Mouse (Mus musculus) lung, adult 2 months (tissue): ENCODE results near the gene Tln2. TPM values are rescaled to one million over a fixed set of nuclear protein-coding genes. Genes with fewer than 3 reads are reported as not detected.
A peak's percentile ranks its signal among the peaks of the same experiment; 100 is the strongest.

Experiments used
- DNase-seq: peaks from one replicate; pipeline ENCODE4 v3.0.0; 2022
- H3K4me1 ChIP-seq: fragments of 200-500 bp; 2 replicates; pipeline ENCODE4 v1.6.1; 2011; ENCODE audit warnings: low read length; ENCODE audit not compliant: control insufficient read depth, insufficient read depth
- H3K4me3 ChIP-seq: fragments of 200-500 bp; replicated peaks from 2 replicates; pipeline ENCODE3; 2011; ENCODE audit warnings: low read depth, mild to moderate bottlenecking, control low read depth, low read length; ENCODE audit errors: extremely low read depth
- CTCF ChIP-seq: fragments of 200-500 bp; IDR thresholded peaks from 2 replicates; pipeline ENCODE4 v1.5.1; 2011; ENCODE audit warnings: mild to moderate bottlenecking, low read length, control low read depth; ENCODE audit not compliant: insufficient read depth
- POLR2A ChIP-seq: fragments of 200-500 bp; IDR thresholded peaks from 2 replicates; pipeline ENCODE4 v1.6.1; 2011; ENCODE audit warnings: low read depth, mild to moderate bottlenecking, control low read depth, low read length, borderline replicate concordance; ENCODE audit errors: extremely low read depth
- WGBS: fragments of 180-500 bp; shearing (Covaris S2); methylation state at CpG from one replicate; pipeline ENCODE4 v1.1.7; 2018; 5-methylcytosine and 5-hydroxymethylcytosine counted together
- polyA plus RNA-seq: library from polyadenylated mRNA; depleted of rRNA; stranded (reverse); fragments of >200 nt; gene quantifications from 2 replicates; pipeline ENCODE4 v1.2.3, GENCODE M21; 2012; rRNA removed

Gene Tln2
- 11.6 and 14.1 TPM in 2 replicates for polyA plus RNA-seq

GRCm38 (mm10) chr9:67559603-67560002, at the start of gene Tln2:
TSS of gene Tln2 (minus strand) at chr9:67559703.
- TF ChIP-seq POLR2A (no peak), CTCF (no peak)
- WGBS: 92% methylated on average over 4 of the region's 4 CpGs
- no peak within 1 kb of the TSS for H3K4me3 ChIP-seq
- H3K4me1 ChIP-seq: no peaks in the 10 kb centered on the region
- no peak for DNase-seq

GRCm38 (mm10) chr9:67609226-67609625, 49.7 kb upstream of the Tln2 start:
- no peak for DNase-seq
- WGBS: 68% methylated on average over 1 of the region's 1 CpGs
- Histone ChIP-seq H3K4me1 (peaks cover 7% of the 10 kb centered on the region), H3K4me3 (no peak overlapping the region)
- TF ChIP-seq POLR2A (no peak), CTCF (no peak)

GRCm38 (mm10) chr9:67607786-67608366, 48.4 kb upstream of the Tln2 start:
- H3K4me3 ChIP-seq: no peak overlapping the region
- no peak for TF ChIP-seq CTCF
- no peak for TF ChIP-seq POLR2A
- 59% methylated on average over 9 of the region's 9 CpGs for WGBS
- DNase-seq: no peak
- H3K4me1 ChIP-seq: peaks cover 7% of the 10 kb centered on the region

GRCm38 (mm10) chr9:67607268-67607667, 47.8 kb upstream of the Tln2 start:
- Histone ChIP-seq H3K4me1 (peaks cover 7% of the 10 kb centered on the region), H3K4me3 (no peak overlapping the region)
- DNase-seq: no peak
- TF ChIP-seq POLR2A (no peak), CTCF (no peak)
- WGBS: 83% methylated on average over 6 of the region's 6 CpGs

- no peak for DNase-seq
- peaks cover 7% of the 10 kb centered on the region for H3K4me1 ChIP-seq
- TF ChIP-seq POLR2A (no peak), CTCF (no peak)
- 32% methylated on average over 7 of the region's 7 CpGs for WGBS
- H3K4me3 ChIP-seq: peak overlapping the region; percentile 5
Measured at GRCm38 (mm10) chr9:67605867-67606435, 46.4 kb upstream of the Tln2 start.

GRCm38 (mm10) chr9:67604940-67605339, 45.4 kb upstream of the Tln2 start:
- DNase-seq: no peak
- no peak for TF ChIP-seq POLR2A
- TF ChIP-seq CTCF: no peak
- peaks cover 7% of the 10 kb centered on the region for H3K4me1 ChIP-seq
- no peak overlapping the region for H3K4me3 ChIP-seq

GRCm38 (mm10) chr9:67602347-67602746, 42.8 kb upstream of the Tln2 start:
- TF ChIP-seq POLR2A: no peak
- 85% methylated on average over 5 of the region's 5 CpGs for WGBS
- no peak for DNase-seq

GRCm38 (mm10) chr9:67595221-67595620, 35.7 kb upstream of the Tln2 start:
- H3K4me3 ChIP-seq: no peak overlapping the region
- TF ChIP-seq POLR2A: no peak
- TF ChIP-seq CTCF: no peak
- WGBS: 81% methylated on average over 5 of the region's 5 CpGs
- peaks cover 3% of the 10 kb centered on the region; the same call in 1 of the 2 replicates for H3K4me1 ChIP-seq
- DNase-seq: no peak

More at GRCm38 (mm10) chr9:67602347-67602746, 42.8 kb upstream of the Tln2 start:
- Histone ChIP-seq H3K4me3 (no peak overlapping the region), H3K4me1 (peaks cover 7% of the 10 kb centered on the region)

GRCm38 (mm10) chr9:67593469-67594141, 34.1 kb upstream of the Tln2 start:
- no peak for TF ChIP-seq CTCF
- no peak for TF ChIP-seq POLR2A
- WGBS: 71% methylated on average over 9 of the region's 9 CpGs
- Histone ChIP-seq H3K4me3 (no peak overlapping the region), H3K4me1 (peaks cover 3% of the 10 kb centered on the region; the same call in 1 of the 2 replicates)
- peak; percentile 15 for DNase-seq

- peaks cover 3% of the 10 kb centered on the region; the same call in 1 of the 2 replicates for H3K4me1 ChIP-seq
- no peak overlapping the region for H3K4me3 ChIP-seq
- DNase-seq: no peak
- WGBS: 79% methylated on average over 5 of the region's 5 CpGs
- no peak for TF ChIP-seq CTCF
- no peak for TF ChIP-seq POLR2A
Measured at GRCm38 (mm10) chr9:67592726-67593125, 33.2 kb upstream of the Tln2 start.
